Mouse (Mus musculus) stomach, postnatal 0 days (tissue): ENCODE results near the gene Ncln. TPM values are rescaled to one million over a fixed set of nuclear protein-coding genes. Genes with fewer than 3 reads are reported as not detected.

Experiments
- ATAC-seq: fragments of 200-750 bp; cut with Nextera tagmentation; 2 replicates; pipeline ENCODE4 v1.8.0; 2017; ENCODE audit not compliant: low FRiP score, low TSS enrichment
- DNase-seq: peaks from one replicate; pipeline ENCODE4 v3.0.0-alpha.2; 2016; ENCODE audit warnings: low spot score
- H3K27ac ChIP-seq: fragments of 300-500 bp; sonication (generic); replicated peaks from 2 replicates; pipeline ENCODE4 v1.5.1; 2014; ENCODE audit warnings: mild to moderate bottlenecking, control low read depth
- H3K27me3 ChIP-seq: fragments of 300-500 bp; sonication (generic); 2 replicates; pipeline ENCODE4 v1.6.1; 2014; ENCODE audit warnings: low read length; ENCODE audit not compliant: control insufficient read depth, insufficient read depth
- H3K36me3 ChIP-seq: fragments of 300-500 bp; sonication (generic); 2 replicates; pipeline ENCODE4 v1.6.1; 2014; ENCODE audit warnings: low read length, mixed read lengths; ENCODE audit not compliant: control insufficient read depth, insufficient read depth
- H3K4me1 ChIP-seq: fragments of 300-500 bp; sonication (generic); replicated peaks from 2 replicates; pipeline ENCODE4 v1.6.1; 2014; ENCODE audit warnings: antibody characterized with exemption; ENCODE audit not compliant: control insufficient read depth, insufficient read depth
- H3K4me2 ChIP-seq: fragments of 300-500 bp; sonication (generic); replicated peaks from 2 replicates; pipeline ENCODE4 v1.6.1; 2014; ENCODE audit warnings: low read depth, mild to moderate bottlenecking, control low read depth, moderate library complexity
- H3K4me3 ChIP-seq: fragments of 300-500 bp; sonication (generic); 2 replicates; pipeline ENCODE4 v1.5.1; 2014; ENCODE audit warnings: low read depth, low read length, control low read depth
- H3K9ac ChIP-seq: fragments of 300-500 bp; sonication (generic); 2 replicates; pipeline ENCODE4 v1.6.1; 2014; ENCODE audit warnings: mild to moderate bottlenecking, low read length, control low read depth, mixed read lengths
- H3K9me3 ChIP-seq: fragments of 300-500 bp; sonication (generic); 2 replicates; pipeline ENCODE4 v1.6.1; 2016; ENCODE audit warnings: low read length; ENCODE audit not compliant: control insufficient read depth
- CTCF ChIP-seq: IDR thresholded peaks from 2 replicates; pipeline ENCODE4 v1.5.1; 2016; ENCODE audit warnings: antibody characterized with exemption, low read depth, mild to moderate bottlenecking, moderate library complexity
- EP300 ChIP-seq: optimal IDR thresholded peaks from 2 replicates; pipeline ENCODE3; 2016; ENCODE audit warnings: antibody characterized with exemption
- WGBS: fragments of 180-500 bp; shearing (Covaris S2); extraction: QIAGEN DNeasy Blood & Tissue Kit; methylation state at CpG from one replicate; pipeline ENCODE4 v1.1.7; 2014; 5-methylcytosine and 5-hydroxymethylcytosine counted together
- polyA plus RNA-seq: library from polyadenylated mRNA; unstranded; fragments of >200 nt; fragmentation: Nextera tagmentation; extraction: Ambion mirVana; gene quantifications from 2 replicates; pipeline ENCODE4 v1.2.1, GENCODE M21; 2015

Gene Ncln
- polyA plus RNA-seq, result 37.0 and 38.3 TPM in 2 replicates

- Histone ChIP-seq H3K4me3 (peak within 1 kb of the TSS; percentile 79), H3K27me3 (no peaks in the 10 kb centered on the region), H3K4me2 (peak within 1 kb of the TSS; percentile 90), H3K36me3 (peaks cover 9% of the 10 kb centered on the region; the same call in 1 of the 2 replicates), H3K27ac (peak within 1 kb of the TSS; percentile 74), H3K9ac (peak within 1 kb of the TSS; percentile 90), H3K4me1 (peaks cover 3% of the 10 kb centered on the region; the same call in 1 of the 2 replicates), H3K9me3 (no peaks in the 10 kb centered on the region)
- ATAC-seq (peak; percentile 97), DNase-seq (peak; percentile 98)
- under 1% methylated on average over 42 of the region's 45 CpGs for WGBS
- no peak; the same call in 1 of the 2 replicates for TF ChIP-seq CTCF
- TF ChIP-seq EP300, result peak; percentile 62
Measured at GRCm38 (mm10) chr10:81496264-81496901, at the start of gene Ncln. Ncln (minus strand) TSS chr10:81496392.

GRCm38 (mm10) chr10:81545161-81545747 lies 49.1 kb upstream of the Ncln start, which contains the start of gene Gna11:
Gna11 (minus strand) TSS chr10:81545190.
- peak within 1 kb of the TSS; percentile 90 for H3K4me3 ChIP-seq
- ATAC-seq (peak; percentile 95), DNase-seq (peak; percentile 100)
- peaks cover 2% of the 10 kb centered on the region; the same call in 1 of the 2 replicates for H3K4me1 ChIP-seq
- H3K27ac ChIP-seq, result peak within 1 kb of the TSS; percentile 75
- no peaks in the 10 kb centered on the region for H3K9me3 ChIP-seq
- no peak for TF ChIP-seq CTCF
- TF ChIP-seq EP300, result no peak
- no peaks in the 10 kb centered on the region for H3K27me3 ChIP-seq
- H3K36me3 ChIP-seq, result no peaks in the 10 kb centered on the region
- 2% methylated on average over 40 of the region's 59 CpGs for WGBS
- H3K4me2 ChIP-seq, result peak within 1 kb of the TSS; percentile 98
- H3K9ac ChIP-seq, result peak within 1 kb of the TSS; percentile 88

- H3K27ac ChIP-seq, result peak overlapping the region; percentile 75
- H3K4me2 ChIP-seq, result peak overlapping the region; percentile 98
- no peaks in the 10 kb centered on the region for H3K9me3 ChIP-seq
- peak overlapping the region; percentile 90 for H3K4me3 ChIP-seq
- H3K36me3 ChIP-seq, result no peaks in the 10 kb centered on the region
- peak overlapping the region; percentile 88 for H3K9ac ChIP-seq
- H3K27me3 ChIP-seq, result no peaks in the 10 kb centered on the region
- under 1% methylated on average over 80 of the region's 93 CpGs for WGBS
- ATAC-seq (no peak; the same call in 1 of the 2 replicates), DNase-seq (peak; percentile 38)
- TF ChIP-seq CTCF (no peak), EP300 (no peak)
- peaks cover 2% of the 10 kb centered on the region; the same call in 1 of the 2 replicates for H3K4me1 ChIP-seq
Measured at GRCm38 (mm10) chr10:81544296-81545160, 48.3 kb upstream of the Ncln start.

GRCm38 (mm10) chr10:81543633-81544032 lies 47.4 kb upstream of the Ncln start:
- no peak for TF ChIP-seq EP300
- no peak for TF ChIP-seq CTCF
- DNase-seq, result no peak
- peak overlapping the region; percentile 75; the same call in 1 of the 2 replicates for H3K27ac ChIP-seq
- H3K27me3 ChIP-seq, result no peaks in the 10 kb centered on the region
- no peaks in the 10 kb centered on the region for H3K36me3 ChIP-seq
- H3K9me3 ChIP-seq, result no peaks in the 10 kb centered on the region
- ATAC-seq, result no peak
- peak overlapping the region; percentile 88 for H3K9ac ChIP-seq
- H3K4me3 ChIP-seq, result peak overlapping the region; percentile 90
- WGBS, result 61% methylated on average over 1 of the region's 1 CpGs
- peaks cover 2% of the 10 kb centered on the region; the same call in 1 of the 2 replicates for H3K4me1 ChIP-seq
- peak overlapping the region; percentile 98 for H3K4me2 ChIP-seq

- H3K27ac ChIP-seq, result peak overlapping the region; percentile 24; the same call in 1 of the 2 replicates
- ATAC-seq (no peak), DNase-seq (no peak)
- no peaks in the 10 kb centered on the region for H3K9me3 ChIP-seq
- H3K9ac ChIP-seq, result peak overlapping the region; percentile 88
- peak overlapping the region; percentile 90; the same call in 1 of the 2 replicates for H3K4me3 ChIP-seq
- 60% methylated on average over 7 of the region's 7 CpGs for WGBS
- no peak for TF ChIP-seq CTCF
- TF ChIP-seq EP300, result no peak
- peak overlapping the region; percentile 98 for H3K4me2 ChIP-seq
- peaks cover 2% of the 10 kb centered on the region; the same call in 1 of the 2 replicates for H3K4me1 ChIP-seq
- no peaks in the 10 kb centered on the region for H3K27me3 ChIP-seq
- H3K36me3 ChIP-seq, result no peaks in the 10 kb centered on the region
Measured at GRCm38 (mm10) chr10:81542727-81543460, 46.7 kb upstream of the Ncln start.
